Mouse (Mus musculus) midbrain, embryonic 13.5 days (tissue): ENCODE measurements around the gene Mbd3. TPM values are rescaled to one million over a fixed set of nuclear protein-coding genes. Genes with fewer than 3 reads are reported as not detected.

ENCODE experiments used
- ATAC-seq: fragments of 200-750 bp; cut with Nextera tagmentation; 2 replicates; pipeline ENCODE4 v1.8.0; 2017; ENCODE audit warnings: mild to moderate bottlenecking, moderate TSS enrichment, moderate library complexity
- H3K27ac ChIP-seq: fragments of 300-500 bp; sonication (generic); 2 replicates; pipeline ENCODE4 v1.5.1; 2015; ENCODE audit warnings: inconsistent platforms, mild to moderate bottlenecking, moderate library complexity
- H3K27me3 ChIP-seq: fragments of 300-500 bp; sonication (generic); 2 replicates; pipeline ENCODE4 v1.6.1; 2015; ENCODE audit warnings: mild to moderate bottlenecking, inconsistent platforms
- H3K36me3 ChIP-seq: fragments of 300-500 bp; sonication (generic); 2 replicates; pipeline ENCODE4 v1.6.1; 2015; ENCODE audit warnings: mild to moderate bottlenecking, inconsistent platforms
- H3K4me1 ChIP-seq: fragments of 300-500 bp; sonication (generic); replicated peaks from 2 replicates; pipeline ENCODE4 v1.6.1; 2015; ENCODE audit warnings: inconsistent platforms
- H3K4me2 ChIP-seq: fragments of 300-500 bp; sonication (generic); replicated peaks from 2 replicates; pipeline ENCODE4 v1.6.1; 2015; ENCODE audit warnings: moderate library complexity, mild to moderate bottlenecking, inconsistent platforms
- H3K4me3 ChIP-seq: fragments of 300-500 bp; sonication (generic); replicated peaks from 2 replicates; pipeline ENCODE4 v1.5.1; 2015; ENCODE audit warnings: mild to moderate bottlenecking, inconsistent platforms
- H3K9ac ChIP-seq: fragments of 300-500 bp; sonication (generic); replicated peaks from 2 replicates; pipeline ENCODE4 v1.6.1; 2015; ENCODE audit warnings: mild to moderate bottlenecking, inconsistent platforms
- H3K9me3 ChIP-seq: fragments of 300-500 bp; sonication (generic); 2 replicates; pipeline ENCODE4 v1.6.1; 2016; ENCODE audit warnings: mild to moderate bottlenecking, inconsistent platforms
- WGBS: fragments of 180-500 bp; shearing (Covaris S2); methylation state at CpG from one replicate; pipeline ENCODE4 v1.1.7; 2015; 5-methylcytosine and 5-hydroxymethylcytosine counted together
- polyA plus RNA-seq: library from polyadenylated mRNA; unstranded; fragments of >200 nt; fragmentation: Nextera tagmentation; extraction: Ambion mirVana; gene quantifications from 2 replicates; pipeline ENCODE4 v1.2.1, GENCODE M21; 2015

The Mbd3 gene
- polyA plus RNA-seq, 1 experiment from 2014 or later: 257 TPM

- Histone ChIP-seq H3K9ac (no peak overlapping the region), H3K4me3 (no peak overlapping the region), H3K4me2 (0 out of 2 replicates have a peak overlapping the region, but pooled peaks have one; percentile 3), H3K4me1 (peaks cover 45% of the 10 kb centered on the region), H3K36me3 (peaks cover 95% of the 10 kb centered on the region), H3K27me3 (no peaks in the 10 kb centered on the region), H3K27ac (peak overlapping the region; percentile 67), H3K9me3 (no peaks in the 10 kb centered on the region)
- 84% methylated on average over 9 of the region's 9 CpGs for WGBS
- no peak for ATAC-seq
Measured at GRCm38 (mm10) chr10:80421651-80422472, 22.5 kb upstream of the Mbd3 start.

GRCm38 (mm10) chr10:80421208-80421607 lies 21.9 kb upstream of the Mbd3 start:
- Histone ChIP-seq H3K9ac (no peak overlapping the region), H3K27ac (peak overlapping the region; percentile 67), H3K4me1 (peaks cover 45% of the 10 kb centered on the region), H3K4me2 (no peak overlapping the region), H3K27me3 (no peaks in the 10 kb centered on the region), H3K36me3 (peaks cover 95% of the 10 kb centered on the region), H3K4me3 (no peak overlapping the region), H3K9me3 (no peaks in the 10 kb centered on the region)
- no peak for ATAC-seq
- WGBS: 93% methylated on average over 8 of the region's 8 CpGs

- WGBS: 91% methylated on average over 10 of the region's 10 CpGs
- Histone ChIP-seq H3K9ac (no peak overlapping the region), H3K27me3 (no peaks in the 10 kb centered on the region), H3K27ac (peak overlapping the region; percentile 67), H3K4me3 (no peak overlapping the region), H3K36me3 (peaks cover 95% of the 10 kb centered on the region), H3K4me2 (no peak overlapping the region), H3K9me3 (no peaks in the 10 kb centered on the region), H3K4me1 (peaks cover 45% of the 10 kb centered on the region)
- no peak for ATAC-seq
Measured at GRCm38 (mm10) chr10:80420729-80421128, 21.4 kb upstream of the Mbd3 start.

- Histone ChIP-seq H3K27me3 (no peaks in the 10 kb centered on the region), H3K36me3 (peaks cover 95% of the 10 kb centered on the region), H3K27ac (peak overlapping the region; percentile 73), H3K9me3 (no peaks in the 10 kb centered on the region), H3K4me3 (no peak overlapping the region), H3K4me2 (no peak overlapping the region), H3K9ac (no peak overlapping the region; the same call in 1 of the 2 replicates), H3K4me1 (peaks cover 45% of the 10 kb centered on the region)
- no peak for ATAC-seq
- WGBS: 80% methylated on average over 8 of the region's 8 CpGs
Measured at GRCm38 (mm10) chr10:80419419-80419818, 20.1 kb upstream of the Mbd3 start.

- Histone ChIP-seq H3K9ac (0 out of 2 replicates have a peak overlapping the region, but pooled peaks have one; percentile 43), H3K36me3 (peaks cover 95% of the 10 kb centered on the region), H3K4me2 (0 out of 2 replicates have a peak overlapping the region, but pooled peaks have one; percentile 13), H3K27me3 (no peaks in the 10 kb centered on the region), H3K4me1 (peaks cover 37% of the 10 kb centered on the region), H3K4me3 (no peak overlapping the region), H3K27ac (peak overlapping the region; percentile 73), H3K9me3 (no peaks in the 10 kb centered on the region)
- 0 out of 2 replicates have a peak, but pooled peaks have one; percentile 24 for ATAC-seq
- WGBS: 43% methylated on average over 3 of the region's 3 CpGs
Measured at GRCm38 (mm10) chr10:80418311-80418710, 19.0 kb upstream of the Mbd3 start.

GRCm38 (mm10) chr10:80417841-80418240 lies 18.5 kb upstream of the Mbd3 start:
- H3K4me3 ChIP-seq: no peak overlapping the region
- no peak overlapping the region for H3K9ac ChIP-seq
- no peaks in the 10 kb centered on the region for H3K9me3 ChIP-seq
- H3K36me3 ChIP-seq: peaks cover 96% of the 10 kb centered on the region
- H3K4me2 ChIP-seq: no peak overlapping the region
- no peaks in the 10 kb centered on the region for H3K27me3 ChIP-seq
- no peak for ATAC-seq
- H3K4me1 ChIP-seq: peaks cover 32% of the 10 kb centered on the region
- WGBS: 97% methylated on average over 1 of the region's 1 CpGs
- H3K27ac ChIP-seq: peak overlapping the region; percentile 56

GRCm38 (mm10) chr10:80417371-80417770 lies 18.0 kb upstream of the Mbd3 start:
- WGBS: 92% methylated on average over 10 of the region's 10 CpGs
- 0 out of 2 replicates have a peak overlapping the region, but pooled peaks have one; percentile 14 for H3K9ac ChIP-seq
- no peaks in the 10 kb centered on the region for H3K27me3 ChIP-seq
- no peak for ATAC-seq
- H3K4me1 ChIP-seq: peaks cover 31% of the 10 kb centered on the region
- no peak overlapping the region for H3K4me3 ChIP-seq
- H3K27ac ChIP-seq: peak overlapping the region; percentile 56
- no peak overlapping the region for H3K4me2 ChIP-seq
- H3K9me3 ChIP-seq: no peaks in the 10 kb centered on the region
- H3K36me3 ChIP-seq: peaks cover 100% of the 10 kb centered on the region

- Histone ChIP-seq H3K9me3 (no peaks in the 10 kb centered on the region), H3K4me2 (no peak overlapping the region), H3K4me1 (peaks cover 25% of the 10 kb centered on the region), H3K27me3 (no peaks in the 10 kb centered on the region), H3K36me3 (peaks cover 100% of the 10 kb centered on the region), H3K27ac (no peak overlapping the region), H3K4me3 (no peak overlapping the region), H3K9ac (no peak overlapping the region)
- WGBS: 93% methylated on average over 7 of the region's 7 CpGs
- no peak for ATAC-seq
Measured at GRCm38 (mm10) chr10:80415566-80415965, 16.2 kb upstream of the Mbd3 start.

- WGBS: 85% methylated on average over 44 of the region's 44 CpGs
- no peak for ATAC-seq
- Histone ChIP-seq H3K9me3 (no peaks in the 10 kb centered on the region), H3K36me3 (peaks cover 92% of the 10 kb centered on the region), H3K4me3 (no peak overlapping the region), H3K27me3 (no peaks in the 10 kb centered on the region), H3K27ac (no peak overlapping the region; the same call in 1 of the 2 replicates), H3K4me1 (peaks cover 5% of the 10 kb centered on the region), H3K9ac (no peak overlapping the region), H3K4me2 (no peak overlapping the region)
Measured at GRCm38 (mm10) chr10:80412656-80413541, 13.5 kb upstream of the Mbd3 start.

- no peak for ATAC-seq
- Histone ChIP-seq H3K27me3 (no peaks in the 10 kb centered on the region), H3K4me3 (no peak overlapping the region), H3K4me2 (0 out of 2 replicates have a peak overlapping the region, but pooled peaks have one; percentile 93), H3K9ac (no peak overlapping the region), H3K4me1 (peaks cover 29% of the 10 kb centered on the region), H3K27ac (0 out of 2 replicates have a peak overlapping the region, but pooled peaks have one; percentile 87), H3K9me3 (0 out of 2 replicates have a peak, but pooled peaks cover 4% of the 10 kb centered on the region), H3K36me3 (peaks cover 60% of the 10 kb centered on the region)
- 50% methylated on average over 4 of the region's 4 CpGs for WGBS
Measured at GRCm38 (mm10) chr10:80407924-80408323, 8.6 kb upstream of the Mbd3 start.

GRCm38 (mm10) chr10:80406684-80407501 lies 7.5 kb upstream of the Mbd3 start, which contains the start of gene Uqcr11:
TSS of gene Uqcr11 (minus strand) at chr10:80406830.
- peak within 1 kb of the TSS; percentile 93 for H3K4me2 ChIP-seq
- H3K27me3 ChIP-seq: no peaks in the 10 kb centered on the region
- H3K27ac ChIP-seq: peak within 1 kb of the TSS; percentile 87
- H3K4me3 ChIP-seq: peak within 1 kb of the TSS; percentile 83
- H3K9ac ChIP-seq: peak within 1 kb of the TSS; percentile 90
- peak; percentile 77 for ATAC-seq
- H3K36me3 ChIP-seq: peaks cover 60% of the 10 kb centered on the region
- H3K9me3 ChIP-seq: 0 out of 2 replicates have a peak, but pooled peaks cover 4% of the 10 kb centered on the region
- 2% methylated on average over 27 of the region's 27 CpGs for WGBS
- H3K4me1 ChIP-seq: peaks cover 29% of the 10 kb centered on the region
